Mouse (Mus musculus) kidney, embryonic 16.5 days (tissue): ENCODE measurements around the gene Tbc1d13. TPM values are rescaled to one million over a fixed set of nuclear protein-coding genes. Genes with fewer than 3 reads are reported as not detected.
"Not testable (repeated sequence)": the region's sequence is repeated elsewhere in the genome, so short reads cannot be mapped to it uniquely, and the experiment has no call there.

ENCODE experiments used
- ATAC-seq: fragments of 200-750 bp; cut with Nextera tagmentation; 2 replicates; pipeline ENCODE4 v1.8.0; 2017; ENCODE audit warnings: moderate TSS enrichment; ENCODE audit not compliant: low FRiP score, low TSS enrichment
- H3K27ac ChIP-seq: fragments of 300-500 bp; sonication (generic); 2 replicates; pipeline ENCODE4 v1.5.1; 2014; ENCODE audit warnings: low read length
- H3K27me3 ChIP-seq: fragments of 300-500 bp; sonication (generic); 2 replicates; pipeline ENCODE4 v1.6.1; 2014; ENCODE audit warnings: low read length, control low read depth, mixed read lengths; ENCODE audit not compliant: insufficient read depth
- H3K36me3 ChIP-seq: fragments of 300-500 bp; sonication (generic); 2 replicates; pipeline ENCODE4 v1.6.1; 2014; ENCODE audit warnings: low read length, control low read depth, mixed read lengths; ENCODE audit not compliant: insufficient read depth
- H3K4me1 ChIP-seq: fragments of 300-500 bp; sonication (generic); 2 replicates; pipeline ENCODE4 v1.6.1; 2014; ENCODE audit warnings: low read length, control low read depth, mixed read lengths; ENCODE audit not compliant: insufficient read depth
- H3K4me2 ChIP-seq: fragments of 300-500 bp; sonication (generic); replicated peaks from 2 replicates; pipeline ENCODE4 v1.6.1; 2014; ENCODE audit warnings: low read depth, low read length
- H3K4me3 ChIP-seq: fragments of 300-500 bp; sonication (generic); 2 replicates; pipeline ENCODE4 v1.5.1; 2014; ENCODE audit warnings: mild to moderate bottlenecking, low read length
- H3K9ac ChIP-seq: fragments of 300-500 bp; sonication (generic); replicated peaks from 2 replicates; pipeline ENCODE4 v1.6.1; 2014; ENCODE audit warnings: low read length
- H3K9me3 ChIP-seq: fragments of 300-500 bp; sonication (generic); 2 replicates; pipeline ENCODE4 v1.6.1; 2016; ENCODE audit warnings: low read length, control low read depth
- WGBS: fragments of 180-500 bp; shearing (Covaris S2); extraction: QIAGEN DNeasy Blood & Tissue Kit; methylation state at CpG from one replicate; pipeline ENCODE4 v1.1.7; 2014; 5-methylcytosine and 5-hydroxymethylcytosine counted together
- polyA plus RNA-seq: library from polyadenylated mRNA; unstranded; fragments of >200 nt; fragmentation: Nextera tagmentation; extraction: Ambion mirVana; gene quantifications from 2 replicates; pipeline ENCODE4 v1.2.1, GENCODE M21; 2015

The Tbc1d13 gene
- polyA plus RNA-seq, 1 experiment from 2014 or later = 8.2 TPM

GRCm38 (mm10) chr2:30144436-30144835 is 10.9 kb downstream of the Tbc1d13 start:
- peaks cover 86% of the 10 kb centered on the region for H3K36me3 ChIP-seq
- no peak overlapping the region for H3K9ac ChIP-seq
- WGBS = 99% methylated on average over 4 of the region's 4 CpGs
- no peaks in the 10 kb centered on the region for H3K4me1 ChIP-seq
- ATAC-seq = no peak
- H3K9me3 ChIP-seq = no peaks in the 10 kb centered on the region
- H3K4me3 ChIP-seq = no peak overlapping the region
- H3K27ac ChIP-seq = no peak overlapping the region
- H3K27me3 ChIP-seq = no peaks in the 10 kb centered on the region
- H3K4me2 ChIP-seq = no peak overlapping the region

- ATAC-seq = no peak
- Histone ChIP-seq H3K4me3 (no peak overlapping the region), H3K36me3 (peaks cover 80% of the 10 kb centered on the region), H3K9ac (no peak overlapping the region), H3K9me3 (no peaks in the 10 kb centered on the region), H3K27ac (no peak overlapping the region), H3K4me1 (no peaks in the 10 kb centered on the region), H3K27me3 (no peaks in the 10 kb centered on the region), H3K4me2 (no peak overlapping the region)
- 89% methylated on average over 4 of the region's 4 CpGs for WGBS
These were observed 13.9 kb downstream of the Tbc1d13 start for GRCm38 (mm10) chr2:30147466-30147865.

DNA sequence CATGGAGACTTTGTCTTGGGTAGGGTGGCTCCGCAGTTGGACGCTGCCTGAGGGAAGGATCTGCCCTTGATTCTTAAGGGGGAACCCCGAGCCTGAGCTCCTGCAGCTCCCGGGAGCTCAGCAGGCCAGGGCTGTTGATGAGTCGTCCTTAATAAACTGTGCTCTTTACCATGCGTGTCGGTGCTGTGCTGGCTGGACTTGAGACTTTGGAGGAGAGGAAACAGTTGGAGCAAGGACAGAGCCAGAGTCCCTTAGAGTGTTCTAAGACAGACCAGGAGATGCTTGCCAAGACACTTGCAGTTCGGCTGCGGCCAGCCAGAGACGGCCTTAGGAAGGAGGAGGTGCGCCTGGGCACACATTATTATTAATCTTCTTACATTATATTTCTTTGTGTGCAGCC is 18.3 kb downstream of the Tbc1d13 start:
- Histone ChIP-seq H3K27me3 (no peaks in the 10 kb centered on the region), H3K4me3 (no peak overlapping the region), H3K4me1 (no peaks in the 10 kb centered on the region), H3K4me2 (no peak overlapping the region), H3K9me3 (no peaks in the 10 kb centered on the region), H3K27ac (no peak overlapping the region), H3K36me3 (peaks cover 43% of the 10 kb centered on the region), H3K9ac (no peak overlapping the region)
- ATAC-seq = no peak
- 82% methylated on average over 11 of the region's 11 CpGs for WGBS

- WGBS = 45% methylated on average over 8 of the region's 8 CpGs
- no peaks in the 10 kb centered on the region for H3K27me3 ChIP-seq
- H3K9ac ChIP-seq = no peak overlapping the region
- H3K4me2 ChIP-seq = no peak overlapping the region
- no peak for ATAC-seq
- no peak overlapping the region for H3K27ac ChIP-seq
- H3K36me3 ChIP-seq = peaks cover 35% of the 10 kb centered on the region
- H3K4me1 ChIP-seq = no peaks in the 10 kb centered on the region
- H3K9me3 ChIP-seq = no peaks in the 10 kb centered on the region
- no peak overlapping the region for H3K4me3 ChIP-seq
These were observed 19.1 kb downstream of the Tbc1d13 start for GRCm38 (mm10) chr2:30152616-30153015.

DNA sequence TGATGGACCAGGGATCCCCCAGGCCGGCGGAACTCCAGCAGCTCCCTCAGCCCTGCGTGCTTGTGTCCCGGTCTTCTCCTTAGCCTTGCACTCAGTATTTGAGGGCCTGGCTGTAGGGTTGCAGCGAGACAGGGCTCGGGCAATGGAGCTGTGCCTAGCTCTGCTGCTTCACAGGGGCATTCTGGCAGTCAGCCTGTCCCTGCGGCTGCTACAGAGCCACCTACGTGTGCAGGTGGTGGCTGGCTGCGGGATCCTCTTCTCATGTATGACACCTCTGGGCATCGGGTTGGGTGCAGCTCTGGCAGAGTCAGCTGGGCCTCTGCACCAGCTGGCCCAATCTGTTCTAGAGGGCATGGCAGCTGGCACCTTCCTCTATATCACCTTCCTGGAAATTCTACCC is 26.3 kb downstream of the Tbc1d13 start:
- H3K9me3 ChIP-seq, H3K27ac ChIP-seq, H3K9ac ChIP-seq, ATAC-seq, H3K4me2 ChIP-seq, H3K36me3 ChIP-seq, H3K27me3 ChIP-seq, H3K4me3 ChIP-seq, H3K4me1 ChIP-seq: not testable (repeated sequence)
- 95% methylated on average over 6 of the region's 10 CpGs for WGBS

GRCm38 (mm10) chr2:30161809-30162208 is 28.3 kb downstream of the Tbc1d13 start:
- no peak overlapping the region for H3K9ac ChIP-seq
- no peaks in the 10 kb centered on the region for H3K36me3 ChIP-seq
- H3K4me3 ChIP-seq = no peak overlapping the region
- no peaks in the 10 kb centered on the region for H3K4me1 ChIP-seq
- no peaks in the 10 kb centered on the region for H3K27me3 ChIP-seq
- no peak overlapping the region for H3K27ac ChIP-seq
- ATAC-seq = no peak
- peaks cover 11% of the 10 kb centered on the region for H3K9me3 ChIP-seq
- no peak overlapping the region for H3K4me2 ChIP-seq

- Histone ChIP-seq H3K9me3 (peaks cover 16% of the 10 kb centered on the region), H3K36me3 (no peaks in the 10 kb centered on the region), H3K4me3 (no peak overlapping the region), H3K9ac (no peak overlapping the region), H3K27ac (no peak overlapping the region), H3K4me2 (no peak overlapping the region), H3K4me1 (no peaks in the 10 kb centered on the region), H3K27me3 (no peaks in the 10 kb centered on the region)
- peak; percentile 79 for ATAC-seq
- 26% methylated on average over 9 of the region's 9 CpGs for WGBS
These were observed 30.9 kb downstream of the Tbc1d13 start for GRCm38 (mm10) chr2:30164340-30164932.

DNA sequence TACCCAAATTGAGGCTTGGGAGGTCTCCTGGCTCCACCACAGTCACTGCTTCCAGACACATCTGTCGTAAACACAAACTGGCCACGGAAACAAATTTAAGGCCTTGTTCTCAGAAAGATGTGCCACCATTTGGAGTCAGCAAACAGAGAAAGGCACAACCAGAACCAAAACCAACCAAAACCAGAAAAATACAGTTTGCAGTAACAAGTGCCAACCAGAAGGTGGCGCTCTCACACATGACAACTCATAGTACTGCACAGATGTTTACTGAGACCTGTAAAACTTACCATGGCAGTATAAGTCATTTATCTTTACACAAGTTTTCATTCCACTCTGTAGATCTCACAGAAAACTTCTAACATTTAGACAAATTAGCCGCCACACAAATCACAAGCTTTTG is 33.1 kb downstream of the Tbc1d13 start:
- H3K9ac ChIP-seq = no peak overlapping the region
- ATAC-seq = no peak
- 59% methylated on average over 4 of the region's 4 CpGs for WGBS
- no peak overlapping the region for H3K27ac ChIP-seq
- H3K4me1 ChIP-seq = no peaks in the 10 kb centered on the region
- no peaks in the 10 kb centered on the region for H3K27me3 ChIP-seq
- no peaks in the 10 kb centered on the region for H3K36me3 ChIP-seq
- H3K4me2 ChIP-seq = no peak overlapping the region
- no peak overlapping the region for H3K4me3 ChIP-seq
- H3K9me3 ChIP-seq = peaks cover 16% of the 10 kb centered on the region

- H3K9ac ChIP-seq = peak within 1 kb of the TSS; percentile 84
- peak within 1 kb of the TSS; percentile 82 for H3K27ac ChIP-seq
- H3K36me3 ChIP-seq = peaks cover 39% of the 10 kb centered on the region
- H3K4me1 ChIP-seq = peaks cover 8% of the 10 kb centered on the region; the same call in 1 of the 2 replicates
- H3K27me3 ChIP-seq = no peaks in the 10 kb centered on the region
- H3K4me2 ChIP-seq = peak within 1 kb of the TSS; percentile 98
- under 1% methylated on average over 70 of the region's 75 CpGs for WGBS
- peak; percentile 96 for ATAC-seq
- peak within 1 kb of the TSS; percentile 65 for H3K4me3 ChIP-seq
- H3K9me3 ChIP-seq = peaks cover 12% of the 10 kb centered on the region
These were observed 37.9 kb downstream of the Tbc1d13 start, which contains the start of gene Endog for GRCm38 (mm10) chr2:30171371-30171996. TSS of gene Endog (plus strand) at chr2:30171493.

GRCm38 (mm10) chr2:30171997-30172382 is 38.4 kb downstream of the Tbc1d13 start:
- under 1% methylated on average over 19 of the region's 19 CpGs for WGBS
- H3K4me2 ChIP-seq = peak overlapping the region; percentile 98

More at GRCm38 (mm10) chr2:30171997-30172382, 38.4 kb downstream of the Tbc1d13 start:
- peak overlapping the region; percentile 82 for H3K27ac ChIP-seq
- peaks cover 42% of the 10 kb centered on the region for H3K36me3 ChIP-seq
- H3K9ac ChIP-seq = peak overlapping the region; percentile 84
- ATAC-seq = no peak
- peaks cover 8% of the 10 kb centered on the region; the same call in 1 of the 2 replicates for H3K9me3 ChIP-seq
- H3K4me1 ChIP-seq = peaks cover 9% of the 10 kb centered on the region
- H3K4me3 ChIP-seq = peak overlapping the region; percentile 65
- H3K27me3 ChIP-seq = no peaks in the 10 kb centered on the region
